Mouse (Mus musculus): ENCODE measurements around the gene Nutm1. TPM values are rescaled to one million over a fixed set of nuclear protein-coding genes. Genes with fewer than 3 reads are reported as not detected.

Gene Nutm1
- polyA plus RNA-seq, 1 experiment, result not detected

GRCm38 (mm10) chr2:112254675-112255515 lies 4.2 kb downstream of the Nutm1 start:
- Histone ChIP-seq H3K4me3 (replicated peaks; ENCODE audit: insufficient read depth, low read depth, low read length) (no peak overlapping the region), H3K27ac (ENCODE audit: insufficient read depth, low read length) (no peak overlapping the region), H3K27me3 (ENCODE audit: control insufficient read depth, insufficient read depth, low read length) (no peaks in the 10 kb centered on the region), H3K4me1 (ENCODE audit: control insufficient read depth, insufficient read depth, low read length) (no peaks in the 10 kb centered on the region)
- DNase-seq, result no peak
- 71% methylated on average over 7 of the region's 7 CpGs for WGBS
- TF ChIP-seq POLR2A (IDR thresholded peaks at IDR 0.05; ENCODE audit: borderline replicate concordance, insufficient read depth, low read length) (no peak), CTCF (IDR thresholded peaks at IDR 0.05; ENCODE audit: borderline replicate concordance, insufficient read depth, low read depth, low read length) (no peak)

GRCm38 (mm10) chr2:112249780-112250453 lies 9.2 kb downstream of the Nutm1 start:
- no peak overlapping the region for H3K27ac ChIP-seq (ENCODE audit: insufficient read depth, low read length)
- H3K4me1 ChIP-seq (ENCODE audit: control insufficient read depth, insufficient read depth, low read length), result no peaks in the 10 kb centered on the region
- H3K27me3 ChIP-seq (ENCODE audit: control insufficient read depth, insufficient read depth, low read length), result no peaks in the 10 kb centered on the region
- WGBS, result 81% methylated on average over 10 of the region's 10 CpGs
- H3K4me3 ChIP-seq (replicated peaks; ENCODE audit: insufficient read depth, low read depth, low read length), result no peak overlapping the region
- no peak for TF ChIP-seq CTCF (IDR thresholded peaks at IDR 0.05; ENCODE audit: borderline replicate concordance, insufficient read depth, low read depth, low read length)
- TF ChIP-seq POLR2A (IDR thresholded peaks at IDR 0.05; ENCODE audit: borderline replicate concordance, insufficient read depth, low read length), result no peak
- no peak for DNase-seq

- Histone ChIP-seq H3K4me1 (ENCODE audit: control insufficient read depth, insufficient read depth, low read length) (no peaks in the 10 kb centered on the region), H3K27me3 (ENCODE audit: control insufficient read depth, insufficient read depth, low read length) (no peaks in the 10 kb centered on the region), H3K27ac (ENCODE audit: insufficient read depth, low read length) (no peak overlapping the region), H3K4me3 (replicated peaks; ENCODE audit: insufficient read depth, low read depth, low read length) (no peak overlapping the region)
- TF ChIP-seq POLR2A (IDR thresholded peaks at IDR 0.05; ENCODE audit: borderline replicate concordance, insufficient read depth, low read length), result no peak
- no peak for TF ChIP-seq CTCF (IDR thresholded peaks at IDR 0.05; ENCODE audit: borderline replicate concordance, insufficient read depth, low read depth, low read length)
- 80% methylated on average over 10 of the region's 10 CpGs for WGBS
- no peak for DNase-seq
Measured at GRCm38 (mm10) chr2:112247323-112247722, 11.8 kb downstream of the Nutm1 start.

- Histone ChIP-seq H3K27ac (ENCODE audit: insufficient read depth, low read length) (no peak overlapping the region), H3K4me1 (ENCODE audit: control insufficient read depth, insufficient read depth, low read length) (peaks cover 2% of the 10 kb centered on the region; the same call in 1 of the 2 replicates), H3K4me3 (replicated peaks; ENCODE audit: insufficient read depth, low read depth, low read length) (no peak overlapping the region), H3K27me3 (ENCODE audit: control insufficient read depth, insufficient read depth, low read length) (no peaks in the 10 kb centered on the region)
- TF ChIP-seq POLR2A (IDR thresholded peaks at IDR 0.05; ENCODE audit: borderline replicate concordance, insufficient read depth, low read length), result no peak
- TF ChIP-seq CTCF (IDR thresholded peaks at IDR 0.05; ENCODE audit: borderline replicate concordance, insufficient read depth, low read depth, low read length), result no peak
- no peak for DNase-seq
- WGBS, result 76% methylated on average over 6 of the region's 6 CpGs
Measured at GRCm38 (mm10) chr2:112246193-112246592, 12.9 kb downstream of the Nutm1 start.

GRCm38 (mm10) chr2:112245307-112245706 lies 13.8 kb downstream of the Nutm1 start:
- no peak for TF ChIP-seq CTCF (IDR thresholded peaks at IDR 0.05; ENCODE audit: borderline replicate concordance, insufficient read depth, low read depth, low read length)
- TF ChIP-seq POLR2A (IDR thresholded peaks at IDR 0.05; ENCODE audit: borderline replicate concordance, insufficient read depth, low read length), result no peak
- H3K27me3 ChIP-seq (ENCODE audit: control insufficient read depth, insufficient read depth, low read length), result no peaks in the 10 kb centered on the region

GRCm38 (mm10) chr2:112241787-112242186 lies 17.3 kb downstream of the Nutm1 start:
- H3K27me3 ChIP-seq (ENCODE audit: control insufficient read depth, insufficient read depth, low read length), result no peaks in the 10 kb centered on the region
- DNase-seq, result no peak
- TF ChIP-seq CTCF (IDR thresholded peaks at IDR 0.05; ENCODE audit: borderline replicate concordance, insufficient read depth, low read depth, low read length), result no peak
- no peak for TF ChIP-seq POLR2A (IDR thresholded peaks at IDR 0.05; ENCODE audit: borderline replicate concordance, insufficient read depth, low read length)
- peaks cover 2% of the 10 kb centered on the region; the same call in 1 of the 2 replicates for H3K4me1 ChIP-seq (ENCODE audit: control insufficient read depth, insufficient read depth, low read length)
- H3K27ac ChIP-seq (ENCODE audit: insufficient read depth, low read length), result no peak overlapping the region
- no peak overlapping the region for H3K4me3 ChIP-seq (replicated peaks; ENCODE audit: insufficient read depth, low read depth, low read length)
- WGBS, result 81% methylated on average over 14 of the region's 14 CpGs

More at GRCm38 (mm10) chr2:112245307-112245706, 13.8 kb downstream of the Nutm1 start:
- Histone ChIP-seq H3K4me3 (replicated peaks; ENCODE audit: insufficient read depth, low read depth, low read length) (no peak overlapping the region), H3K27ac (ENCODE audit: insufficient read depth, low read length) (no peak overlapping the region), H3K4me1 (ENCODE audit: control insufficient read depth, insufficient read depth, low read length) (peaks cover 2% of the 10 kb centered on the region; the same call in 1 of the 2 replicates)
- 75% methylated on average over 5 of the region's 5 CpGs for WGBS
- DNase-seq, result no peak

- H3K4me3 ChIP-seq (replicated peaks; ENCODE audit: insufficient read depth, low read depth, low read length), result peak overlapping the region; percentile 91
- peak; percentile 48 to 62 for DNase-seq
Measured at GRCm38 (mm10) chr2:112239935-112240721, 19.0 kb downstream of the Nutm1 start.

More at GRCm38 (mm10) chr2:112239935-112240721, 19.0 kb downstream of the Nutm1 start:
- TF ChIP-seq CTCF (IDR thresholded peaks at IDR 0.05; ENCODE audit: borderline replicate concordance, insufficient read depth, low read depth, low read length) (no peak), POLR2A (IDR thresholded peaks at IDR 0.05; ENCODE audit: borderline replicate concordance, insufficient read depth, low read length) (no peak)
- Histone ChIP-seq H3K27me3 (ENCODE audit: control insufficient read depth, insufficient read depth, low read length) (no peaks in the 10 kb centered on the region), H3K4me1 (ENCODE audit: control insufficient read depth, insufficient read depth, low read length) (peaks cover 2% of the 10 kb centered on the region; the same call in 1 of the 2 replicates), H3K27ac (ENCODE audit: insufficient read depth, low read length) (peak overlapping the region; percentile 83; the same call in 1 of the 2 replicates)
- under 1% methylated on average over 28 of the region's 28 CpGs for WGBS

All from cerebellum, adult 2 months (tissue).